Mouse (Mus musculus): ENCODE results near the gene Kif26a. TPM values are rescaled to one million over a fixed set of nuclear protein-coding genes. Genes with fewer than 3 reads are reported as not detected.

The Kif26a gene
- polyA plus RNA-seq, 1 experiment = 0.02 TPM

- Histone ChIP-seq H3K36me3 (ENCODE audit: control insufficient read depth, insufficient read depth) (no peaks in the 10 kb centered on the region), H3ac (ENCODE audit: control insufficient read depth, insufficient read length) (no peak overlapping the region), H3K4me3 (no peak overlapping the region), H3K27me3 (ENCODE audit: control insufficient read depth, insufficient read depth, insufficient read length) (peaks cover 50% of the 10 kb centered on the region), H3K4me2 (ENCODE audit: low read depth) (no peak overlapping the region), H3K79me2 (ENCODE audit: control insufficient read depth, insufficient read depth) (no peaks in the 10 kb centered on the region)
- TF ChIP-seq POLR2AphosphoS2 (IDR thresholded peaks at IDR 0.05; ENCODE audit: insufficient read length, low read depth) = no peak
- TF ChIP-seq USF1 (IDR thresholded peaks at IDR 0.05; ENCODE audit: low read depth) = no peak
- TF ChIP-seq REST (IDR thresholded peaks at IDR 0.05; ENCODE audit: insufficient read depth, insufficient read length) = no peak
- TF ChIP-seq MYOG (IDR thresholded peaks at IDR 0.05; ENCODE audit: control insufficient read depth in 1 of 3, insufficient read depth in 1 of 3, insufficient read length in 2 of 3, low read depth in 2 of 3) = no peak
- no peak for TF ChIP-seq MAX (IDR thresholded peaks at IDR 0.05; ENCODE audit: low read depth)
- TF ChIP-seq TCF12 (IDR thresholded peaks at IDR 0.05; ENCODE audit: insufficient read depth, poor library complexity, severe bottlenecking) = no peak
- TF ChIP-seq SRF (IDR thresholded peaks at IDR 0.05; ENCODE audit: control insufficient read depth, insufficient read length, low read depth) = no peak
- no peak for TF ChIP-seq POLR2A (IDR thresholded peaks at IDR 0.05; ENCODE audit: insufficient read length, low read depth)
- no peak for TF ChIP-seq MYOD1 (IDR thresholded peaks at IDR 0.05; ENCODE audit: control insufficient read depth in 1 of 3, insufficient read length in 2 of 3, low read depth in 2 of 3)
- no peak for TF ChIP-seq E2F4 (IDR thresholded peaks at IDR 0.05; ENCODE audit: insufficient read depth)
- no peak for TF ChIP-seq TCF3 (IDR thresholded peaks at IDR 0.05; ENCODE audit: insufficient read length, low read depth)
- TF ChIP-seq CEBPB (IDR thresholded peaks at IDR 0.05; ENCODE audit: insufficient read depth, poor library complexity, severe bottlenecking) = no peak
These were observed 2.2 kb upstream of the Kif26a start for GRCm38 (mm10) chr12:112143833-112144201.

- H3ac ChIP-seq (ENCODE audit: control insufficient read depth, insufficient read length) = no peak overlapping the region
- H3K4me2 ChIP-seq (ENCODE audit: low read depth) = no peak overlapping the region
- no peak for TF ChIP-seq TCF12 (IDR thresholded peaks at IDR 0.05; ENCODE audit: insufficient read depth, poor library complexity, severe bottlenecking)
- TF ChIP-seq REST (IDR thresholded peaks at IDR 0.05; ENCODE audit: insufficient read depth, insufficient read length) = no peak
- TF ChIP-seq MYOD1 (IDR thresholded peaks at IDR 0.05; ENCODE audit: control insufficient read depth in 1 of 3, insufficient read length in 2 of 3, low read depth in 2 of 3) = no peak
- no peak for TF ChIP-seq POLR2AphosphoS2 (IDR thresholded peaks at IDR 0.05; ENCODE audit: insufficient read length, low read depth)
- no peak for TF ChIP-seq MAX (IDR thresholded peaks at IDR 0.05; ENCODE audit: low read depth)
- TF ChIP-seq E2F4 (IDR thresholded peaks at IDR 0.05; ENCODE audit: insufficient read depth) = no peak
- no peak for TF ChIP-seq CEBPB (IDR thresholded peaks at IDR 0.05; ENCODE audit: insufficient read depth, poor library complexity, severe bottlenecking)
- no peak for TF ChIP-seq MYOG (IDR thresholded peaks at IDR 0.05; ENCODE audit: control insufficient read depth in 1 of 3, insufficient read depth in 1 of 3, insufficient read length in 2 of 3, low read depth in 2 of 3)
- TF ChIP-seq TCF3 (IDR thresholded peaks at IDR 0.05; ENCODE audit: insufficient read length, low read depth) = no peak
- no peak for TF ChIP-seq POLR2A (IDR thresholded peaks at IDR 0.05; ENCODE audit: insufficient read length, low read depth)
- no peak for TF ChIP-seq USF1 (IDR thresholded peaks at IDR 0.05; ENCODE audit: low read depth)
- TF ChIP-seq SRF (IDR thresholded peaks at IDR 0.05; ENCODE audit: control insufficient read depth, insufficient read length, low read depth) = no peak
- no peaks in the 10 kb centered on the region for H3K79me2 ChIP-seq (ENCODE audit: control insufficient read depth, insufficient read depth)
- H3K4me3 ChIP-seq = no peak overlapping the region
- peaks cover 50% of the 10 kb centered on the region for H3K27me3 ChIP-seq (ENCODE audit: control insufficient read depth, insufficient read depth, insufficient read length)
- no peaks in the 10 kb centered on the region for H3K36me3 ChIP-seq (ENCODE audit: control insufficient read depth, insufficient read depth)
These were observed 1.5 kb upstream of the Kif26a start for GRCm38 (mm10) chr12:112144377-112145115.

DNA sequence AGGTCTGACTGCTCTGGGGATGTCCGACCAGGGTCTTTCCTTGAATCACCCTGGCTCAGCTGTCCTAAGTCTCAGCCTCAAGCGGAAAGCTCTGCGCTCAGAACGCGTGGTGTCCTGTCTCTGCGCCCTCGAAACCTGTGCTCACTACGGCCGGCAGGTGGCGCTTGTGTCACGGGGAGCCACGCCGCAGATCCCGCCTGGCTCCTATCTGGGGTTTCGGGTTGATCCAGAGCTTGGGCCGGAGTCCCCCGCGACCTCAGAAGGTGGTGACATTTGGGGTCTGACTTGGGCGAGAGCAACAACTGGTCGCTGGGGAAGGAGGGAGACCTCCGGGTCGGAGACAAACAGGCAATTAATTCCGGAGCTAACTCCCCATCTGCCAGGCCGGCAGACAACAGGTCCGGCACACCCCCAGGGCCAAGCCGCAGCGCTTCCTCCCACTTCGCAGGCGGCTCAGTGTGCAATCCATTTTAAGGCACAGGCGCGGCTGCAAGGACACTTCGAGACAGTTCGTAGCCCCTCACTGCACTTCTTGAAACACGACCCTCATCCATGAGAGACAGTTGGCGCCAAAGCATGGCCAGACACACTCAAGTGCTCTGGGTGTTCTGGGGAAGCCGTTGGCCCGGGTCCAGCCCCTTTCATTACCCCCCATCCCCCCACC, 665 bp upstream of the Kif26a start:
- Histone ChIP-seq H3K36me3 (ENCODE audit: control insufficient read depth, insufficient read depth) (no peaks in the 10 kb centered on the region), H3ac (ENCODE audit: control insufficient read depth, insufficient read length) (no peak overlapping the region), H3K4me2 (ENCODE audit: low read depth) (peak overlapping the region; percentile 70), H3K4me3 (no peak overlapping the region), H3K79me2 (ENCODE audit: control insufficient read depth, insufficient read depth) (no peaks in the 10 kb centered on the region), H3K27me3 (ENCODE audit: control insufficient read depth, insufficient read depth, insufficient read length) (peaks cover 50% of the 10 kb centered on the region)
- TF ChIP-seq CEBPB (IDR thresholded peaks at IDR 0.05; ENCODE audit: insufficient read depth, poor library complexity, severe bottlenecking) = no peak
- TF ChIP-seq MAX (IDR thresholded peaks at IDR 0.05; ENCODE audit: low read depth) = no peak
- no peak for TF ChIP-seq REST (IDR thresholded peaks at IDR 0.05; ENCODE audit: insufficient read depth, insufficient read length)
- TF ChIP-seq MYOD1 (IDR thresholded peaks at IDR 0.05; ENCODE audit: control insufficient read depth in 1 of 3, insufficient read length in 2 of 3, low read depth in 2 of 3) = no peak
- TF ChIP-seq E2F4 (IDR thresholded peaks at IDR 0.05; ENCODE audit: insufficient read depth) = no peak
- no peak for TF ChIP-seq USF1 (IDR thresholded peaks at IDR 0.05; ENCODE audit: low read depth)
- no peak for TF ChIP-seq POLR2A (IDR thresholded peaks at IDR 0.05; ENCODE audit: insufficient read length, low read depth)
- no peak for TF ChIP-seq TCF3 (IDR thresholded peaks at IDR 0.05; ENCODE audit: insufficient read length, low read depth)
- no peak for TF ChIP-seq TCF12 (IDR thresholded peaks at IDR 0.05; ENCODE audit: insufficient read depth, poor library complexity, severe bottlenecking)
- no peak for TF ChIP-seq MYOG (IDR thresholded peaks at IDR 0.05; ENCODE audit: control insufficient read depth in 1 of 3, insufficient read depth in 1 of 3, insufficient read length in 2 of 3, low read depth in 2 of 3)

DNA sequence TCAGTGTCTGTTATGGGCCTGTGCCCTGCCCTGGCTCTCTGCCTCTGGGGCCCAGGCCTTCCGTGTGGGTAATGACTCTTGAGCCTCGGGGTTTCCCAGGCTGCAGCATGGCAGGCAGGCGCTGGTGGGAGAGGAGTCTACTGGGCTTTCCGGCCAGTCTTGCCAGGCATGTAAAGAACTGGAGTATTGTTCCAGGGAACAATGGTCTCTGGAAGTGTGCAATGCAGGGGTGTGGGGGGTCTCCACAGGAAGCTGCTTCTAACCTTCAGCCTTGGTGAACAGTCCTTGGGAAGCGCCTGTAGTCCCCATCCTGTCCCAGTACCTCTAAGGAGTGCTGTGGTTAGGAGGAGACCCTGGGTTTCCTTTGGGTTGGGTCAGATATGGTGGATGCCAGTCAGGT, 1.4 kb downstream of the Kif26a start:
- H3K36me3 ChIP-seq (ENCODE audit: control insufficient read depth, insufficient read depth) = no peaks in the 10 kb centered on the region
- H3K27me3 ChIP-seq (ENCODE audit: control insufficient read depth, insufficient read depth, insufficient read length) = peaks cover 56% of the 10 kb centered on the region
- no peak overlapping the region for H3K4me3 ChIP-seq
- H3ac ChIP-seq (ENCODE audit: control insufficient read depth, insufficient read length) = no peak overlapping the region
- H3K4me2 ChIP-seq (ENCODE audit: low read depth) = no peak overlapping the region
- H3K79me2 ChIP-seq (ENCODE audit: control insufficient read depth, insufficient read depth) = no peaks in the 10 kb centered on the region
- TF ChIP-seq TCF3 (IDR thresholded peaks at IDR 0.05; ENCODE audit: insufficient read length, low read depth) (no peak), CEBPB (IDR thresholded peaks at IDR 0.05; ENCODE audit: insufficient read depth, poor library complexity, severe bottlenecking) (no peak), REST (IDR thresholded peaks at IDR 0.05; ENCODE audit: insufficient read depth, insufficient read length) (no peak)

Measured in myocyte (in vitro differentiated cells).